Mouse (Mus musculus): ENCODE results near the gene Olfr872.
"Not testable (repeated sequence)": the region's sequence is repeated elsewhere in the genome, so short reads cannot be mapped to it uniquely, and the experiment has no call there.

GRCm38 (mm10) chr9:20203413-20203984 is 33.4 kb upstream of the Olfr872 start:
- TF ChIP-seq CTCF, EP300 (IDR thresholded peaks at IDR 0.05; ENCODE audit: low read depth): not testable (repeated sequence)
